ENCODE assay signal across 9 mouse cellular contexts in genomic region chr2:178574859-178575258, GRCm38 (mm10).
A peak's percentile ranks its signal among the peaks of the same experiment; 100 is the strongest.
DNase-seq lines count a peak whose midpoint lies in the region; ATAC-seq lines count a peak whose summit lies in the region.
"Had no signal": no experiment of that assay in that cellular context is flagged by ENCODE, and none has a peak within 500 bp of the region (broad histone marks: within the 10 kb centered on the region; RNA-seq: fewer than 3 reads in every experiment).

No protein-coding gene starts in this region.

- H3K9me3 ChIP-seq in midbrain, embryonic 14.5 days (ENCODE audit: control insufficient read depth, low read length), result no peaks in the 10 kb centered on the region
- H3K9me3 ChIP-seq in midbrain, embryonic 13.5 days, result no peaks in the 10 kb centered on the region
- H3K9me3 ChIP-seq: lung, embryonic 15.5 days had no signal

- H3K27me3 ChIP-seq in midbrain, embryonic 14.5 days (ENCODE audit: control insufficient read depth, insufficient read depth, low read length), result no peaks in the 10 kb centered on the region
- H3K27me3 ChIP-seq in midbrain, embryonic 13.5 days, result no peaks in the 10 kb centered on the region

- intact Hi-C loops in left cerebral cortex, postnatal 4 days (cut with DNase I), result loop anchor here (5.0 kb wide), 1 partner anchor 867 kb away; the partner anchor contains the start of gene Cdh4

- H3K9ac ChIP-seq in midbrain, embryonic 14.5 days (replicated peaks; ENCODE audit: low read length), result no peak overlapping the region
- no peak overlapping the region for H3K9ac ChIP-seq in midbrain, embryonic 13.5 days (replicated peaks)
- H3K9ac ChIP-seq: lung, embryonic 15.5 days had no signal

- ATAC-seq in midbrain, embryonic 14.5 days (ENCODE audit: low FRiP score, low TSS enrichment), result no peak; the same call in 1 of the 2 replicates
- no peak for ATAC-seq in midbrain, embryonic 13.5 days
- no peak for ATAC-seq in monocyte, adult 5-6 weeks (replicated peaks; ENCODE audit: insufficient number of reproducible peaks, low FRiP score, low TSS enrichment, poor library complexity, severe bottlenecking)

- H3K4me3 ChIP-seq in midbrain, embryonic 14.5 days (replicated peaks; ENCODE audit: low read depth, low read length), result no peak overlapping the region
- no peak overlapping the region for H3K4me3 ChIP-seq in midbrain, embryonic 13.5 days (replicated peaks)
- H3K4me3 ChIP-seq: lung, embryonic 15.5 days had no signal

- no peaks in the 10 kb centered on the region for H3K36me3 ChIP-seq in midbrain, embryonic 14.5 days (ENCODE audit: control insufficient read depth, insufficient read depth, low read length)
- H3K36me3 ChIP-seq in midbrain, embryonic 13.5 days, result no peaks in the 10 kb centered on the region
- H3K36me3 ChIP-seq: lung, embryonic 15.5 days had no signal

- H3K4me1 ChIP-seq in midbrain, embryonic 14.5 days (ENCODE audit: control insufficient read depth, insufficient read depth, low read length), result peaks cover 4% of the 10 kb centered on the region; the same call in 1 of the 2 replicates
- peaks cover 16% of the 10 kb centered on the region for H3K4me1 ChIP-seq in midbrain, embryonic 13.5 days (replicated peaks)

- no peak overlapping the region for H3K27ac ChIP-seq in midbrain, embryonic 14.5 days (replicated peaks; ENCODE audit: low read depth, low read length)
- H3K27ac ChIP-seq in midbrain, embryonic 13.5 days, result no peak overlapping the region
- H3K27ac ChIP-seq: lung, embryonic 15.5 days had no signal

- DNase-seq in midbrain, embryonic 14.5 days, result peak; percentile 90
- DNase-seq in adrenal gland, postnatal 14 days, result peak; percentile 80
- peak; percentile 83 for DNase-seq in embryo, embryonic 11 days
- peak; percentile 43 to 79 for DNase-seq in kidney, adult 8-10 months
- DNase-seq in left cerebral cortex, postnatal 4 days, result peak; percentile 75
- DNase-seq in ovary, postnatal 14 days (ENCODE audit: low spot score), result peak; percentile 46

- H3K4me2 ChIP-seq in midbrain, embryonic 14.5 days (ENCODE audit: low read length), result no peak overlapping the region
- no peak overlapping the region for H3K4me2 ChIP-seq in midbrain, embryonic 13.5 days (replicated peaks)
- H3K4me2 ChIP-seq: lung, embryonic 15.5 days had no signal

- 50% methylated on average over 4 of the region's 4 CpGs for WGBS in midbrain, embryonic 14.5 days
- 61% methylated on average over 4 of the region's 4 CpGs for WGBS in midbrain, embryonic 13.5 days
